Mouse (Mus musculus) ES-Bruce4 (cell line): ENCODE data around the gene Shcbp1l.

Source experiments
- CTCF ChIP-seq: IDR thresholded peaks from one replicate; pipeline ENCODE4 v1.8.1; 2011; ENCODE audit warnings: low read depth, low read length
- EP300 ChIP-seq: IDR thresholded peaks from 2 replicates; pipeline ENCODE4 v1.6.1; 2011; ENCODE audit warnings: low read depth, low read length; ENCODE audit not compliant: insufficient read depth
- POLR2A ChIP-seq: IDR thresholded peaks from one replicate; pipeline ENCODE4 v1.8.1; 2011; ENCODE audit warnings: low read length; ENCODE audit not compliant: insufficient read depth

GRCm38 (mm10) chr1:153451237-153452154 is 26.5 kb downstream of the Shcbp1l start:
- TF ChIP-seq CTCF (peak; percentile 70), POLR2A (no peak), EP300 (no peak)
